Mouse (Mus musculus) cerebellum, adult 2 months (tissue): Measurements from ENCODE around the gene Efhc1. TPM values are rescaled to one million over a fixed set of nuclear protein-coding genes. Genes with fewer than 3 reads are reported as not detected.

Source experiments
- DNase-seq, 2 experiments: peaks; one replicate each; pipeline ENCODE4 v3.0.0; 2021
- H3K27ac ChIP-seq: fragments of 200-500 bp; 2 replicates; pipeline ENCODE4 v1.5.1; 2012; ENCODE audit warnings: low read length, control low read depth, inconsistent platforms; ENCODE audit not compliant: insufficient read depth
- H3K27me3 ChIP-seq: fragments of 200-500 bp; 2 replicates; pipeline ENCODE4 v1.6.1; 2012; ENCODE audit warnings: inconsistent platforms, mild to moderate bottlenecking, low read length, moderate library complexity; ENCODE audit not compliant: control insufficient read depth, insufficient read depth
- H3K4me1 ChIP-seq: fragments of 200-500 bp; 2 replicates; pipeline ENCODE4 v1.6.1; 2011; ENCODE audit warnings: low read length; ENCODE audit not compliant: control insufficient read depth, insufficient read depth
- H3K4me3 ChIP-seq: fragments of 200-500 bp; replicated peaks from 2 replicates; pipeline ENCODE3; 2011; ENCODE audit warnings: mild to moderate bottlenecking, low read depth, low read length, control low read depth; ENCODE audit not compliant: insufficient read depth
- CTCF ChIP-seq: fragments of 200-500 bp; IDR thresholded peaks from 2 replicates; pipeline ENCODE4 v1.5.1; 2011; ENCODE audit warnings: low read depth, mild to moderate bottlenecking, control low read depth, low read length, moderate library complexity, borderline replicate concordance; ENCODE audit not compliant: insufficient read depth
- POLR2A ChIP-seq: fragments of 200-500 bp; IDR thresholded peaks from 2 replicates; pipeline ENCODE4 v1.6.1; 2011; ENCODE audit warnings: low read length, control low read depth, borderline replicate concordance; ENCODE audit not compliant: insufficient read depth
- WGBS: fragments of 180-500 bp; shearing (Covaris S2); methylation state at CpG from one replicate; pipeline ENCODE4 v1.1.7; 2018; 5-methylcytosine and 5-hydroxymethylcytosine counted together
- polyA plus RNA-seq: library from polyadenylated mRNA; depleted of rRNA; stranded (reverse); fragments of >200 nt; gene quantifications from 2 replicates; pipeline ENCODE4 v1.2.3, GENCODE M21; 2012; rRNA removed

Efhc1 gene
- polyA plus RNA-seq, 1 experiment: 2.1 TPM

- Histone ChIP-seq H3K4me3 (no peak overlapping the region), H3K4me1 (no peaks in the 10 kb centered on the region), H3K27ac (no peak overlapping the region), H3K27me3 (no peaks in the 10 kb centered on the region)
- TF ChIP-seq POLR2A (no peak), CTCF (no peak)
- 82% methylated on average over 6 of the region's 6 CpGs for WGBS
- no peak for DNase-seq
These were observed 84.5 kb downstream of the Efhc1 start for GRCm38 (mm10) chr1:21035878-21036277.

- Histone ChIP-seq H3K4me1 (no peaks in the 10 kb centered on the region), H3K27ac (no peak overlapping the region), H3K27me3 (no peaks in the 10 kb centered on the region), H3K4me3 (no peak overlapping the region)
- 71% methylated on average over 6 of the region's 6 CpGs for WGBS
- TF ChIP-seq POLR2A: no peak
- no peak for TF ChIP-seq CTCF
- DNase-seq: no peak
These were observed 86.6 kb downstream of the Efhc1 start for GRCm38 (mm10) chr1:21037881-21038601.

- Histone ChIP-seq H3K4me1 (no peaks in the 10 kb centered on the region), H3K27me3 (no peaks in the 10 kb centered on the region), H3K4me3 (no peak overlapping the region), H3K27ac (no peak overlapping the region)
- no peak for DNase-seq
- TF ChIP-seq POLR2A (no peak), CTCF (no peak)
- 68% methylated on average over 3 of the region's 3 CpGs for WGBS
These were observed 88.1 kb downstream of the Efhc1 start for GRCm38 (mm10) chr1:21039564-21039963.

GRCm38 (mm10) chr1:21040173-21040572, 88.7 kb downstream of the Efhc1 start:
- H3K4me3 ChIP-seq: no peak overlapping the region
- H3K27me3 ChIP-seq: no peaks in the 10 kb centered on the region
- H3K27ac ChIP-seq: no peak overlapping the region
- TF ChIP-seq CTCF: no peak
- TF ChIP-seq POLR2A: no peak
- H3K4me1 ChIP-seq: no peaks in the 10 kb centered on the region
- WGBS: 90% methylated on average over 7 of the region's 7 CpGs
- DNase-seq: no peak

Other genes starting within 250 kb of the Efhc1 start
- gene Il17a, start 220.7 kb upstream of the Efhc1 start, polyA plus RNA-seq: not detected in 2 replicates
- gene Il17f, start 161.0 kb upstream of the Efhc1 start, polyA plus RNA-seq: not detected in 2 replicates
- 1.7 and 2.8 TPM in 2 replicates for gene Mcm3, start 131.3 kb upstream of the Efhc1 start, polyA plus RNA-seq
- gene Paqr8, start 61.0 kb upstream of the Efhc1 start, polyA plus RNA-seq: 112 and 134 TPM in 2 replicates
- 0.93 and 1.0 TPM in 2 replicates for gene Tram2, start 127.6 kb downstream of the Efhc1 start, polyA plus RNA-seq